Comparison of ENCODE assay signal across 16 mouse cellular contexts in the genomic region with DNA sequence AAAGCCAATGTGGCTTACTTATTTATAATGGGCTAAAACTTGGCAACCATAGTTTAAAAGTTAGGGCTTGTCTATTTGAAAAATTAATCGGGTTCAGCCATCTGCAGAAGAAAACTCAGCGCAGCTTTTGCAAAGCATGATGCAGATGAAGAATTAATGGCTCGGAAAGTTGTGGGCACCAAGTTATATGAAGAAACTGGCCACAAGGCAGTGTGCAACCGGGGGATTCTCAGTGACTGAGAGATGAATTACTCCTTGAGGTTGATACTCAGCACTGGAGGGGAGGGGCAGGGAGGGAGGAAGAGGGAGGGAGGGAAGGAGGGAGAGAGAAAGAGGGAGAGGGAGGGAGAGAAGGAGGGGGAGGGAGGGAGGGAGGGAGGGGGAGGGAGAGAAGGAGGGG. TPM values are rescaled to one million over a fixed set of nuclear protein-coding genes. Genes with fewer than 3 reads are reported as not detected.
A peak's percentile ranks its signal among the peaks of the same experiment; 100 is the strongest.
DNase-seq lines count a peak whose midpoint lies in the region; ATAC-seq and TF ChIP-seq lines count a peak whose summit lies in the region.
"Had no signal": no experiment of that assay in that cellular context is flagged by ENCODE, and none has a peak within 500 bp of the region (broad histone marks: within the 10 kb centered on the region; RNA-seq: fewer than 3 reads in every experiment).

No protein-coding gene starts in this region.

- no peak overlapping the region for H3K4me3 ChIP-seq in intestine, postnatal 0 days (ENCODE audit: low read depth, low read length)

- POLR2A ChIA-PET in Patski (lab: Charles Lee) = no interaction called here

- TF ChIP-seq CTCF in Patski (IDR thresholded peaks at IDR 0.05) = no peak
- TF ChIP-seq CTCF in intestine, postnatal 0 days (IDR thresholded peaks at IDR 0.05; ENCODE audit: low read depth) = no peak

- H3K9me3 ChIP-seq in intestine, postnatal 0 days (ENCODE audit: control insufficient read depth) = no peaks in the 10 kb centered on the region
- H3K9me3 ChIP-seq: G1E had no signal

- H3K4me1 ChIP-seq in intestine, postnatal 0 days (replicated peaks; ENCODE audit: control insufficient read depth, insufficient read depth, low read length) = no peaks in the 10 kb centered on the region

- no peaks in the 10 kb centered on the region for H3K36me3 ChIP-seq in intestine, postnatal 0 days (ENCODE audit: control insufficient read depth, insufficient read depth)
- H3K36me3 ChIP-seq: G1E had no signal

- in situ Hi-C loops in Patski (cut with MboI; ENCODE audit: low pct_unique_long_range_greater_than_20kb) = no loop called here

- peak; percentile 65 for ATAC-seq in Patski
- ATAC-seq in intestine, postnatal 0 days = no peak
- ATAC-seq: activated CD4-positive, CD25-positive, alpha-beta regulatory T cell, adult 4 months; CD4-positive, CD25-positive, alpha-beta regulatory T cell, adult 4 months had no signal

- no peak overlapping the region for H3K4me2 ChIP-seq in intestine, postnatal 0 days (replicated peaks; ENCODE audit: low read depth)

- DNase-seq in NIH3T3 (ENCODE audit: low read depth) (peak; percentile 38), Patski (ENCODE audit: low read depth, low spot score) (peak; percentile 66)
- DNase-seq in right cerebral cortex, postnatal 10 days (ENCODE audit: low spot score in 2 of 2) = no peak
- DNase-seq: adrenal gland, adult 2 months; adrenal gland, adult 8-10 months; adrenal gland, postnatal 25 days; B cell, adult 2 months; cerebellum, adult 11 months; cerebellum, adult 11-12 months; cerebellum, adult 18-20 months; cerebellum, adult 2 months; cerebellum, adult 8-10 months had no signal

- WGBS in intestine, postnatal 0 days = 75% methylated on average over 4 of the region's 4 CpGs

- H3K27me3 ChIP-seq in Patski = peaks cover 3% of the 10 kb centered on the region
- H3K27me3 ChIP-seq in intestine, postnatal 0 days (replicated peaks; ENCODE audit: control insufficient read depth, insufficient read depth, low read length) = no peaks in the 10 kb centered on the region

- no peak overlapping the region for H3K27ac ChIP-seq in intestine, postnatal 0 days (ENCODE audit: low read depth, low read length)

- CTCF ChIA-PET in Patski (lab: Charles Lee) = no interaction called here

- H3K9ac ChIP-seq in intestine, postnatal 0 days (ENCODE audit: low read depth, low read length) = no peak overlapping the region

RNA-seq across cellular contexts. Expression of a gene that starts 37.4 kb away (rescaled TPM):
- polyA plus RNA-seq in Patski (2021) = 0.05 TPM
- polyA plus RNA-seq in intestine, postnatal 0 days (2015; fragmentation: Nextera tagmentation; extraction: Ambion mirVana) = 0.85 and 0.96 TPM in 2 replicates
- polyA plus RNA-seq: CD4-positive, CD25-positive, alpha-beta regulatory T cell, adult 4 months; G1E had no signal

RNA-seq across cellular contexts. Expression of a gene that starts 44.7 kb away (rescaled TPM):
- polyA plus RNA-seq in Patski (2021) = 0.15 TPM
- polyA plus RNA-seq in intestine, postnatal 0 days (2015; fragmentation: Nextera tagmentation; extraction: Ambion mirVana) = not detected in 2 replicates
- polyA plus RNA-seq: activated CD4-positive, CD25-positive, alpha-beta regulatory T cell, adult 4 months; CD4-positive, CD25-positive, alpha-beta regulatory T cell, adult 4 months; G1E had no signal

RNA-seq across cellular contexts. Expression of a gene that starts 46.4 kb away (rescaled TPM):
- 49.7 TPM for polyA plus RNA-seq in Patski (2021)
- 28.6 and 30.7 TPM in 2 replicates for polyA plus RNA-seq in intestine, postnatal 0 days (2015; fragmentation: Nextera tagmentation; extraction: Ambion mirVana)

Comparison
In these comparisons a context has a peak if more than half of its experiments do, and no peak if none do; other contexts are left out.
1. DNase-seq: peak in NIH3T3 (single experiment) and Patski (single experiment); none in right cerebral cortex, postnatal 10 days (0 of 2).